Mouse (Mus musculus) heart, postnatal 0 days (tissue): ENCODE results near the gene Man2a1.

Experiments used
- CTCF ChIP-seq: IDR thresholded peaks from 2 replicates; pipeline ENCODE4 v1.5.1; 2016; ENCODE audit warnings: antibody characterized with exemption, control low read depth, low read depth
- EP300 ChIP-seq: IDR thresholded peaks from 2 replicates; pipeline ENCODE4 v1.6.1; 2016; ENCODE audit warnings: antibody characterized with exemption, low read depth

DNA sequence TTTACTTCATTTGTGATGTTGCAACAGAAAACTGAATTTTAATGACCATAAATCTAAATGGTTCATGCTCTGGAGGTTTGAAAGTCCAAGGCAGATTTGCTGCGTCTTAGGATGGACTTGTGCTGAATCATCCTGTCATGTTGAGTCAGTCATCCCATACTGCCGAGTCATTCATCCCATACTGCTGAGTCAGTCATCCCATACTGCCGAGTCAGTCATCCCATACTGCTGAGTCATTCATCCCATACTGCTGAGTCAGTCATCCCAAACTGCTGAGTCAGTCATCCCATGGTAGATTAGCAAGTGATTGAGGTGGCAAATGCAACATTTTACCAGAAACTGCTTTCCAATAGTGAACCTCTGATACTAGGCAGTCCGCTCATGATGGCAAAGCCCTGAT is 83.6 kb downstream of the Man2a1 start:
- no peak for TF ChIP-seq CTCF
- no peak for TF ChIP-seq EP300
